Mouse (Mus musculus): ENCODE measurements at regions not wholly inside any gene's neighbourhood (a gene's known extent, or its start where the extent isn't known, plus 50 kb on each side); places are given as distances from the start of the nearest gene placed in this dataset.

GRCm38 (mm10) chr8:103983860-103984594 is 117.4 kb upstream of the Cdh5 start:
- Histone ChIP-seq H3K27me3 (ENCODE audit: control insufficient read depth, insufficient read depth, low read length) (no peaks in the 10 kb centered on the region), H3K36me3 (ENCODE audit: control insufficient read depth, insufficient read depth, low read length) (no peaks in the 10 kb centered on the region), H3K27ac (ENCODE audit: control insufficient read depth, insufficient read depth, low read length) (no peak overlapping the region), H3K4me1 (replicated peaks; ENCODE audit: control insufficient read depth, insufficient read depth, low read length) (no peaks in the 10 kb centered on the region), H3K4me3 (ENCODE audit: control insufficient read depth, insufficient read depth, low read length) (no peak overlapping the region)
- WGBS, result 83% methylated on average over 11 of the region's 11 CpGs
- DNase-seq, result no peak
- TF ChIP-seq CTCF (IDR thresholded peaks at IDR 0.05; ENCODE audit: borderline replicate concordance, control insufficient read depth, extremely low read depth, insufficient read depth, low read length, poor library complexity) (no peak), POLR2A (IDR thresholded peaks at IDR 0.05; ENCODE audit: control insufficient read depth, extremely low read depth, insufficient read depth, low read length, poor library complexity) (no peak)

GRCm38 (mm10) chr8:103985640-103986039 is 115.8 kb upstream of the Cdh5 start:
- no peaks in the 10 kb centered on the region for H3K4me1 ChIP-seq (replicated peaks; ENCODE audit: control insufficient read depth, insufficient read depth, low read length)

GRCm38 (mm10) chr8:103993897-103994296 is 107.5 kb upstream of the Cdh5 start:
- DNase-seq, result no peak
- no peaks in the 10 kb centered on the region for H3K27me3 ChIP-seq (ENCODE audit: control insufficient read depth, insufficient read depth, low read length)
- H3K27ac ChIP-seq (ENCODE audit: control insufficient read depth, insufficient read depth, low read length), result no peak overlapping the region
- TF ChIP-seq CTCF (IDR thresholded peaks at IDR 0.05; ENCODE audit: borderline replicate concordance, control insufficient read depth, extremely low read depth, insufficient read depth, low read length, poor library complexity) (no peak), POLR2A (IDR thresholded peaks at IDR 0.05; ENCODE audit: control insufficient read depth, extremely low read depth, insufficient read depth, low read length, poor library complexity) (no peak)
- 95% methylated on average over 2 of the region's 2 CpGs for WGBS
- no peaks in the 10 kb centered on the region for H3K4me1 ChIP-seq (replicated peaks; ENCODE audit: control insufficient read depth, insufficient read depth, low read length)
- no peak overlapping the region for H3K4me3 ChIP-seq (ENCODE audit: control insufficient read depth, insufficient read depth, low read length)
- no peaks in the 10 kb centered on the region for H3K36me3 ChIP-seq (ENCODE audit: control insufficient read depth, insufficient read depth, low read length)

More at GRCm38 (mm10) chr8:103985640-103986039, 115.8 kb upstream of the Cdh5 start:
- DNase-seq, result no peak
- no peak overlapping the region for H3K27ac ChIP-seq (ENCODE audit: control insufficient read depth, insufficient read depth, low read length)
- no peaks in the 10 kb centered on the region for H3K36me3 ChIP-seq (ENCODE audit: control insufficient read depth, insufficient read depth, low read length)
- H3K27me3 ChIP-seq (ENCODE audit: control insufficient read depth, insufficient read depth, low read length), result no peaks in the 10 kb centered on the region
- TF ChIP-seq CTCF (IDR thresholded peaks at IDR 0.05; ENCODE audit: borderline replicate concordance, control insufficient read depth, extremely low read depth, insufficient read depth, low read length, poor library complexity), result no peak
- TF ChIP-seq POLR2A (IDR thresholded peaks at IDR 0.05; ENCODE audit: control insufficient read depth, extremely low read depth, insufficient read depth, low read length, poor library complexity), result no peak
- no peak overlapping the region for H3K4me3 ChIP-seq (ENCODE audit: control insufficient read depth, insufficient read depth, low read length)
- WGBS, result 84% methylated on average over 2 of the region's 2 CpGs

GRCm38 (mm10) chr8:103998143-103998542 is 103.3 kb upstream of the Cdh5 start:
- 91% methylated on average over 6 of the region's 6 CpGs for WGBS
- Histone ChIP-seq H3K27ac (ENCODE audit: control insufficient read depth, insufficient read depth, low read length) (no peak overlapping the region), H3K36me3 (ENCODE audit: control insufficient read depth, insufficient read depth, low read length) (no peaks in the 10 kb centered on the region), H3K4me3 (ENCODE audit: control insufficient read depth, insufficient read depth, low read length) (no peak overlapping the region), H3K4me1 (replicated peaks; ENCODE audit: control insufficient read depth, insufficient read depth, low read length) (no peaks in the 10 kb centered on the region), H3K27me3 (ENCODE audit: control insufficient read depth, insufficient read depth, low read length) (no peaks in the 10 kb centered on the region)
- no peak for TF ChIP-seq POLR2A (IDR thresholded peaks at IDR 0.05; ENCODE audit: control insufficient read depth, extremely low read depth, insufficient read depth, low read length, poor library complexity)
- DNase-seq, result no peak

GRCm38 (mm10) chr8:104007209-104007608 is 94.2 kb upstream of the Cdh5 start:
- Histone ChIP-seq H3K27me3 (ENCODE audit: control insufficient read depth, insufficient read depth, low read length) (no peaks in the 10 kb centered on the region), H3K36me3 (ENCODE audit: control insufficient read depth, insufficient read depth, low read length) (no peaks in the 10 kb centered on the region), H3K4me1 (replicated peaks; ENCODE audit: control insufficient read depth, insufficient read depth, low read length) (no peaks in the 10 kb centered on the region), H3K27ac (ENCODE audit: control insufficient read depth, insufficient read depth, low read length) (no peak overlapping the region), H3K4me3 (ENCODE audit: control insufficient read depth, insufficient read depth, low read length) (no peak overlapping the region)
- WGBS, result 83% methylated on average over 2 of the region's 2 CpGs
- TF ChIP-seq POLR2A (IDR thresholded peaks at IDR 0.05; ENCODE audit: control insufficient read depth, extremely low read depth, insufficient read depth, low read length, poor library complexity) (no peak), CTCF (IDR thresholded peaks at IDR 0.05; ENCODE audit: borderline replicate concordance, control insufficient read depth, extremely low read depth, insufficient read depth, low read length, poor library complexity) (no peak)
- no peak for DNase-seq

- Histone ChIP-seq H3K27me3 (ENCODE audit: control insufficient read depth, insufficient read depth, low read length) (no peaks in the 10 kb centered on the region), H3K4me1 (replicated peaks; ENCODE audit: control insufficient read depth, insufficient read depth, low read length) (no peaks in the 10 kb centered on the region), H3K4me3 (ENCODE audit: control insufficient read depth, insufficient read depth, low read length) (no peak overlapping the region), H3K36me3 (ENCODE audit: control insufficient read depth, insufficient read depth, low read length) (no peaks in the 10 kb centered on the region), H3K27ac (ENCODE audit: control insufficient read depth, insufficient read depth, low read length) (no peak overlapping the region)
- WGBS, result 88% methylated on average over 5 of the region's 5 CpGs
- no peak for DNase-seq
- no peak for TF ChIP-seq POLR2A (IDR thresholded peaks at IDR 0.05; ENCODE audit: control insufficient read depth, extremely low read depth, insufficient read depth, low read length, poor library complexity)
- TF ChIP-seq CTCF (IDR thresholded peaks at IDR 0.05; ENCODE audit: borderline replicate concordance, control insufficient read depth, extremely low read depth, insufficient read depth, low read length, poor library complexity), result no peak
Observed at GRCm38 (mm10) chr8:104008756-104009155, 92.7 kb upstream of the Cdh5 start.

- TF ChIP-seq POLR2A (IDR thresholded peaks at IDR 0.05; ENCODE audit: control insufficient read depth, extremely low read depth, insufficient read depth, low read length, poor library complexity), result no peak
- TF ChIP-seq CTCF (IDR thresholded peaks at IDR 0.05; ENCODE audit: borderline replicate concordance, control insufficient read depth, extremely low read depth, insufficient read depth, low read length, poor library complexity), result no peak
- WGBS, result 92% methylated on average over 6 of the region's 6 CpGs
- H3K4me3 ChIP-seq (ENCODE audit: control insufficient read depth, insufficient read depth, low read length), result no peak overlapping the region
- H3K4me1 ChIP-seq (replicated peaks; ENCODE audit: control insufficient read depth, insufficient read depth, low read length), result no peaks in the 10 kb centered on the region
- H3K36me3 ChIP-seq (ENCODE audit: control insufficient read depth, insufficient read depth, low read length), result no peaks in the 10 kb centered on the region
- DNase-seq, result no peak
- no peaks in the 10 kb centered on the region for H3K27me3 ChIP-seq (ENCODE audit: control insufficient read depth, insufficient read depth, low read length)
- no peak overlapping the region for H3K27ac ChIP-seq (ENCODE audit: control insufficient read depth, insufficient read depth, low read length)
Observed at GRCm38 (mm10) chr8:104009306-104009705, 92.1 kb upstream of the Cdh5 start.

Measured in thymus, adult 2 months (tissue).